Mouse (Mus musculus): ENCODE measurements around the gene B3gnt8. TPM values are rescaled to one million over a fixed set of nuclear protein-coding genes. Genes with fewer than 3 reads are reported as not detected.

The B3gnt8 gene
- total RNA-seq, 4 experiments from 2014 or later = 0.54 to 1.6 (median 0.89) TPM

DNA sequence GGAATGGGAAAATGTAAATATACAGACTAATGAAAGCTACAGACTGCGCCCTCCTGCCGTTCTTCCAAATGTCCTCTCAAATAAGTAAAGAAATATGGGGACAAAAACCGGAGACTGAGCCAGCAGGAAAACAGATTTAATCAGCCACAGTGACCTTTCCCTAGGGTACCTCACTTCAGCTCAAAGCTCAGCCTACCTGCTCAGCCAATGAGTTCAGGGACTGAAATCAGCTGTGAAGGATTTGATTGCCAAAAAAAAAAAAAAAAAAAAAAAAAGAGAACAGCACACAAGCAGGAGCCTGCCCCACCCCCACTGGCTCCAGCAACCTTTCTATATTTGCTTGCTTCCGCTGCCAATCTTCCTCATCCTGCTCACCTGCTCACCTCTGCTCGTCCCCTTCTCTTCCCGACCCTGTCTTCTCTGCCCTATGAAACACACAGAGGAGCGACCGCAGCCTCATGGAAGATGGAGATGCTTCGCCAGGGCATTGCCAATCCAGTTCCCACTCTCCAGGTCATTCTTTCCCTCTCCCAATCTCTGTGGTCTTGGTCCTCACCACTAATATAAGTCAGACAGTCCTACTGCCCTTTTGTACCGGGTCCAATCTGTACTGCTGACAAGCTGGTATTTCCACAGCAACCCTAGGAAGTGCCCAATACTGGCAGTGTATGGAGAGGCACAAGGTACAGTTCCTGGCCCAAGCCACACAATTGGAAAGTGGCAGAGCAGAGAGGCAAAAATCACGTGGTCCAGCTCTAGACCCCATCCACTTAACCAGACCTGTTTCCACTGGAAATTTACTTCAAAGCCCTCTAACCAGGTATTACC, 29.4 kb downstream of the B3gnt8 start:
- no peak for DNase-seq (ENCODE audit: low spot score in 2 of 2)

DNA sequence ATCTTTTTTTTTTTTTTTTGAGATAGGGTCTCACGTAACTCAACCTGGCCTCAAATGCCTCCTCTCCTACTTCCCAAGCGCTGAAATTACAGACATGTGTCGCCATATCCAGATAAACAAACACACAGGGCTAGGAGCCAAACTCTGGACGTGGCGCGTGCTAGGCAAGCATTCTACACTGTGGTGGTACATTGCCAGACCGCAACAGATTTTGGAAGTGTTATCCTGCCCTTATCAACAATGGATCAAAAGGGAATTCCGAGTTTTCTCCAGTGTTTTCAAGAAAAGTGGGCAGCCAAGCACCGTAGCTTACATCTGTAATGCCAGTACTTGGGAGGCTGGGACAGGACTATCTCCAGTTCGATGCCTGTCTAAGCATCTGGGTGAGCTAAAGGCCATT, 31.3 kb downstream of the B3gnt8 start:
- DNase-seq (ENCODE audit: low spot score in 2 of 2) = no peak

DNA sequence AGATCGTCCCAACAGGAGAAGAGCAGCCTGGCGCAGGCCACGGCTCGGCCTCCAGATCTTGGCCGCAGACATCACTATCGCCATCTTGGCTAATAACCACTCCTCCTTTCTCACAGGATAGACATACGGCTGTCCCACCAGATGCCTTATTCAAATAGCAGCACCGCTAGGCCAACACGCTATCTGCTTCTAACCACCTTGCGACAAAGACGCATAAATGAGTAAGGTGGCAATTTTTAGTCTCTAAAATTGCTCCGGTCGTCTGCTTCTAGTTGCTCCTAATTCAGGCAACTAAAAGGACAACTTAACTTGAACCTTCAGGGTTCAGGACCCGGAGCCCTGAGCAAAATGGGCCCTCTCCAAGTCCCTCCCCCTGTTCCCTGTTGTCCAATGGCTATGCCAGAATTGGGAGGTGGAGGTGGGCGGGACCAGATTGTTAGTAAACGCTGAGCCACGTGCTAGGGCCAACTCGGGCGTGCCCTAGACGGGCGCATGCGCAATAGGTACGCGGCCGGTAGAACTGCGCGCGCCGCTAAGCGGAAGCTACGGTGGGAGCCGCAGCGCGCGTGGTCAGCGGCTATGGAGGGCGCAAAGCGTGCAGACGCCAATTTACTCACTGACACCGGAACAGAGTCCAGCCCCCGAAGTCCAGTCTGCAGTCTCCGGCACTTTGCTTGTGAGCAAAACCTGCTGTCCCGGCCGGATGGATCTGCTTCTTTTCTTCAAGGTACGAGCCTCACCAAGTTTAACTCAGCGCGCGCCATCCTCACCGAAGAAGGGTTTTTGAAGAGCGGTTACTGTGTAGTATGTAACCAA, 32.4 kb downstream of the B3gnt8 start, which contains the start of the genes Bckdha and Exosc5:
TSS of gene Bckdha (minus strand) at position 325 of the 816 bp plus-strand sequence.
TSS of gene Exosc5 (plus strand) at position 508 of the 816 bp plus-strand sequence.
- DNase-seq (ENCODE audit: low spot score in 2 of 2) = peak; percentile 97 to 100

DNA sequence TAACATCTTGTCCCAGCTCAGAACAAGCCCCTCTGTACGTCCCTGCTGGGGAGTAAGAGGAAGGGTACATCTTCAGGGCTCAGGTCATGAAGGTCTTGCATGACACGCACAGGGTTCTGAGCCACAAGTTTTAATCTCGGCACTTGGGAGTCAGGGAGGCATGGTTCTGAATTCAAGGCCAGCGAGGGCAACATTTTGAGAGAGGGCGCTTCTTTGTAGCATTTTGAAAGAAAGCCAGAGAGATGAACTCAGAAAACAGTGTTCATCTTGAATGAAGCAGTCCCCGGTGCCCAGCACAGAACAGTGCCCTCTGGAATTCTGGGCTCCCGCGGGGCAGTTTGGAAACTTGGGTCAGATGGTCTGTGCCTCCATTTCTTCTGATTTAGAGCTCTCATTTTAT, 39.9 kb downstream of the B3gnt8 start:
- no peak for DNase-seq (ENCODE audit: low spot score in 2 of 2)

DNA sequence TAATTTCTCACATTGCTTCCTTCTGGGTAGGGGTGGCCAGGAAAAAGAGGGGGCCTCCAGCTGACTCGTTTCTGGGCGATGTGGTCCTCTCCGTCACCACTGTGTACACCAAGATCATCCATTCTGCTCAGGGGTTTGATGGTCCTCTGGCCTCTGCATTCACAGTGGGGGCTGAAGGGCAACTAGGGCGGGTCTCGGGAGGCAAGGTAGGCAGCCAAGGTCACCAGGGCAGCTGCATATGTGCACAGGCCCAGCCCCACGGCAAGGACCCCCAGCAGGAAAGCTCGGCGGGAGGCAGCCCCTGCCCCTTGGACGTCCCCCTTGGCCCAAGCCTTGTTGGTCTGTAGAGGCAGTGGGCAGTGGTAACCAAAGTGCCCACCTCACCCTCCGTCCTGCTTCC, 42.7 kb downstream of the B3gnt8 start:
- no peak for DNase-seq (ENCODE audit: low spot score in 2 of 2)

DNA sequence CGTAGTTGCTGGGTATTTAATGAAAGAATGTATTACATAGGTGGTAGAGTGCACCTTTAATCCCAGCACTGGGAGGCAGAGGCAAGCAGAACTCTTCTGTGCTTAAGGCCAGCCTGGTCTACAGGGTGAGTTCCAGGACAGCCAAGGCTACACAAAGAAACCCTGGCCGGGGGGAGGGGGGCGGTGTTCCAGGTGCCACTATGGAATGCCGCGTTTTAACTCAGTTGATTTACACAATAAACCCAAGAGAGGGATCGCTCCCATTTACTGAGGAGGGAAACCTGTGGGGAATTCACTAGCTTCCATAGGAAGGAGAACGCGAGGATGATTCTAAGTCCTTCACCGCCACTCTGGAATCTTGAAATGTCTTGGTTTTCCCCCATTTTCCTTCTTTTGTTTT, 43.2 kb downstream of the B3gnt8 start:
- no peak for DNase-seq (ENCODE audit: low spot score in 2 of 2)

DNA sequence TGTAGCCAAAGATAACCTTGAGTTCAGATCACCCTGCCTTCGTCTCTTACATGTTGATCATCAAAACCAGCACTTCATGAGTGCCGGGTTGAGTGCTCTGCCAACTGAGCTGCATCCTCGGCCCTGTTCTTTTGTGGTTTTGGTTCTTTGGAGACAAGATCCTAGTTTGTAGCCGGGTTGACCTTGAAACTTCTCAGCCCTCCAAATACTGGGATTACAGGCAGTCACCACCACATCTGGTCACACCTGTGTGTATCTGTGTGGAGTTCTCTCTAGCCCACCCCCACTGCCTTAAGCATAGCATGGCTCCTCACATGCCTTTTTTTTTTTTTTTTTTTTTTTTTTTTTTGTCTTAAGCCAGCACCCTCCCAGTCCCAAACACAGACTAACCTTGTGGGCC, 43.6 kb downstream of the B3gnt8 start:
- DNase-seq (ENCODE audit: low spot score in 2 of 2) = no peak

DNA sequence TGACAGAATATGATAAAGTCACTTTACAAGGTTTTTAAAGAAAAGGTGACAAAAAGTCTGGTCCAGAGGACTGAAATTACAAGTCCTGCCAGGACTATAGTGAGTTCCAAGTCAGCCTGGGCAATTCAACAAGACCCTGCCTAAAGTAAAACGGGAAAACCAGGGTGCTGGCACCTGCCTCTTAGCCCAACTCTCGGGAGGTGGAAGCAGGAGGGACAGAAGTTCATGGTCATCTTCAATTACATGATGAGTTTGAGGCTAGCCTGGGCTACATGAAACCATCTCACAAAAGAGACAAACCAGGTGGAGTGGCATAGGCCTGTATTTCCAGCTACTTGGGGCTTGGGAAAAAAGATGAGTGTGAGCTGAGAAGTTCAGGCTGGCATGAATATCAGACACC, 45.2 kb downstream of the B3gnt8 start:
- no peak for DNase-seq (ENCODE audit: low spot score in 2 of 2)

DNA sequence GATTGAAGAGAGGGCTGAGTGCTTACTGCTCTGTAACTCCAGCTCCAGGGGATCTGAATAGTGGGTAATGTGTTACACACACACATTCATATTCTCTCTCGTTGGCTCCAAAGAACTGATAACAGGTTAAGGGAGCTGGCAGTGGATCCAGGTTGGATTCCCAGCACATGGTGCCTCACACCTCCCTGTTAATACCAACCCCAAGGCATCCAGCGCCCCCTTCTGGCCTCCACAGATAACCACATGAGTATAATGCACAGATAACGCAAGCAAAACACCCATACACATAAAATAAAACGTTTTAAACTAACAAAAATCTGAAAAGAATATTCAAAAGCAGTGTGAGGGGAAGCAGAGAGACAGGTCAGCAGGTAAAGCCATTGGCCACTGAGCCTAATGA, 46.0 kb downstream of the B3gnt8 start:
- DNase-seq (ENCODE audit: low spot score in 2 of 2) = no peak

DNA sequence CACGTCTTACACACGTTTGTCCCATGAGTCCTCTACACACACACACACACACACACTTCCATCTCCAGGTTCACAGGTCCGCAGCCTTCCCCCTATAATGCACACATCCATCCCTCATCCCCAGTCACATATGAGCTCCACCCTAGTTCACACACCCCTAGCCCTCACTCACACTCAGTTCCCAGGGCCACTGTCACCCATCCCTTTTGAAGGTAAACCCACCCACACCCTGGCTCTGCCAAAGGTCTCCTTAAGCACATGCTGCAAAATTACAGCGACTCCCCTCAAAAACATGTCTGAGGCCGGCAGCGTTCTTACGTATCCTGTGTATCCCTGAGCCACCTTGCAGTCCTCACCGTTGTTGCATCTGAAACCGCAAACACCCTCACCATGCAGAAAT, 47.8 kb downstream of the B3gnt8 start:
- DNase-seq (ENCODE audit: low spot score in 2 of 2) = no peak

DNA sequence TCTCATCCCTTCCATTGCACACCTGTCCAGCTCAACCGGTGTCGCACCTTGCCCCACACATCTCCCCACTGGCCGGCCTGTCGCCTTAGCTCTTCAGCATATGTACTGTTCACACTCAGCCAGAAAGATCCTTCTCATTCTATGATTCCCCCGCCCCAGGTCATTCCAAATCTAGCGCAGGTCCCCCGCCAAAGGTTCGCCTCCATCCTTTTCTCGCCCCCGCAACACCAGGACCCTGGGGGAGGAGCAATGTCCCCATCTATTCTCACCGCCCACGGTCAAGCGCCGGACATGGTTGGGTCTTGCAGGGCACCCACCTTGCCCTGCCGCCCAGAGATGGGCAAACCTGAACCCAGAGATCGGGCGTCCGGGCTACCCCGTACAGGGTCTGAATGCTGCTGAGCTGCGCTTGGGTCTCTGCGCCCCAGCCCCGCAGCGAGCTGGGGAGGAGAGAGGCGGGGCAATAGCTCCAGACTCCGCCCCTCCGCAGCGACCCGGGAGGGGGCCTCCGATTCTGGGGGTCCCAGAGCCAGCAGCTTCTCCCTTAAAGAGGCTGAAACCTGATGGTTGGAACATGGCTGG, 48.4 kb downstream of the B3gnt8 start, which contains the start of gene Tmem91:
TSS of gene Tmem91 (minus strand) at position 448 of the 582 bp plus-strand sequence.
- DNase-seq (ENCODE audit: low spot score in 2 of 2) = no peak

DNA sequence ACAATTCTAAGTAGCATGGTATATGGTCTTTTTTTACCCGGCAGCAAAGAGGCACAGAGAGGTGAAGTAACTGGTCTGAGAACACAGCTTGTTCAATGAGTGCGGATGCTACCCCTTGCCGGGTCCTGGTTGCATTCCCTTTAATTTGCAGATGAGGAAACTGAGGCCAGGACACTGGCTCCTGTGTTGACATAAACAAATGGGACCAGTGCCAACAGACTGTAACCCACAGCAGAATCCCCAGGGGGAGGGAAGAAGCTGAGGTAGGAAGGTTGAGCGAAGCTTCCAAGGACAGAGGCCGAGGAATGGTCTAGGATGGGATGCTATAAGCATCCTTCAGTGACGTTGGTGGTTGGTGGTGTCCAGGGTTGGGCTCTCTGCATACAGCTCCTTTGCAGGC, 49.0 kb downstream of the B3gnt8 start:
- DNase-seq (ENCODE audit: low spot score in 2 of 2) = no peak

DNA sequence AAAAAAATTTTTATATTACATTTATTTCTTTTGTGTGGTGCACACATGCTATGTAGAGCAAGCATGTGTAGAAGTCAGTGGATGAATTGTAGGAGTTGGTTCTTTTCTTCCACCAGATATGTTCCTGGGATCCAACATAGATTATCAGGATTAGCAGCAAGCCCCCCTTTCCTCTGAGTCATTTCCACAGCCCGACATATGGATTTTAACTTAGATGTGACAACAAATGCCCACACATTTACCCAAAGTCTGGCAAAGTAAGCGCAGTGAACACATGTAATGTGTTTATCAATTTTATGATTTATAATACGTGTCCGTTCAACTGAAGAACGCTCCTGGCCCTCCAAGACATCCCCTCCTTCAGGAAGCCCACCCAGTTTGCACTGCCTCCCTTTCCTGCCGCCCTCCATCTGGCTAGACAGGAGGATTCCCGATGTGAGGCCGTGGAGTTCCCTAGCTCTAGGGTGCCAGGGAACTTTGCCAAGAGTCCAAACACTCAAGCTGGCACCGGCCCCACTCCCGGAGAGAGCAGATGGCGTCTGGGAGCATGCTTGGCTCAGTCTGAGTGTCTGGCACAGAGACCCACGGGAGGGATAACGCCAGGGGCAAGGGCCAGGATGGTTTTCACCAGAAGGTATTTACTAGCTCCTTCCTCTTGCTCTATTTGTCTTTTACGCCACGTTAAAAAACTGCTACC, 49.8 kb downstream of the B3gnt8 start:
- DNase-seq (ENCODE audit: low spot score in 2 of 2) = peak; percentile 83 to 89

DNA sequence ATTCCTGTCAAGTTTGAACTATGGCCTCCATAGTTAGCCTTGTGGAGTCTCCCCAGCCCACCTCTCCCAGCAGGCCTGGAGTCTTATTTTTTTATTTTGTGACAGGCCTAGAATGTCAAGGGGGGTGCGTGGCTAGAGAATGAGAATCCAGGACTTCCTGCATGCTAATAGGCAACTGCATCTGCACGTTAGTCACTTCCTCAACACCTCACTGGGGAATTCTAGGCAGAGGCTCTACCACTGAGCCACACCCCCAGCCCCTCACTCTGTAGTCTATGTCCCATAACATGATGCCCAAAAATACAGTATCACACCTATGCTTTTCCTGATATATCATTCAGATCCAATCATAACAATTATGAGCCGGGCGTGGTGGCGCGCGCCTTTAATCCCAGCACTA, 50.6 kb downstream of the B3gnt8 start:
- no peak for DNase-seq (ENCODE audit: low spot score in 2 of 2)

DNA sequence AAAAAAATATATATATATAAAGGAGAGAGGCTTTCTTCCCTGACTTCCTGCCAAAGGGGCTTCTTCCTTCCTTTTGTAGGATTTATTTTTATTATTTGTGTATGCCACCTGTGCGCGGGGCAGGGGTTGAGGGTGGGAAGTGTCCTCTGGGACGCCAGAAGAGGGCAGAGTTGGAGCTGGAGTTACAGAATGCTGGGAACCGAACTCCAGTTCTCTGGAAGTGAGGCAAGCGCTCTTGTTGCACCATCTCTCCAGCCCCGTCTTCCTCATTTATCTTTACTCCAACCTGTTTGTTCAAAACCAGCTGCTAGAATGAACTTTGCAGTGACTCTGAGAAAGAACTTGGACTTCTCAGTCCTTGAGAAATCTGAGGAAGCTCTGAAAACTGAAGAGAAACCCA, 53.5 kb downstream of the B3gnt8 start:
- DNase-seq (ENCODE audit: low spot score in 2 of 2) = no peak

DNA sequence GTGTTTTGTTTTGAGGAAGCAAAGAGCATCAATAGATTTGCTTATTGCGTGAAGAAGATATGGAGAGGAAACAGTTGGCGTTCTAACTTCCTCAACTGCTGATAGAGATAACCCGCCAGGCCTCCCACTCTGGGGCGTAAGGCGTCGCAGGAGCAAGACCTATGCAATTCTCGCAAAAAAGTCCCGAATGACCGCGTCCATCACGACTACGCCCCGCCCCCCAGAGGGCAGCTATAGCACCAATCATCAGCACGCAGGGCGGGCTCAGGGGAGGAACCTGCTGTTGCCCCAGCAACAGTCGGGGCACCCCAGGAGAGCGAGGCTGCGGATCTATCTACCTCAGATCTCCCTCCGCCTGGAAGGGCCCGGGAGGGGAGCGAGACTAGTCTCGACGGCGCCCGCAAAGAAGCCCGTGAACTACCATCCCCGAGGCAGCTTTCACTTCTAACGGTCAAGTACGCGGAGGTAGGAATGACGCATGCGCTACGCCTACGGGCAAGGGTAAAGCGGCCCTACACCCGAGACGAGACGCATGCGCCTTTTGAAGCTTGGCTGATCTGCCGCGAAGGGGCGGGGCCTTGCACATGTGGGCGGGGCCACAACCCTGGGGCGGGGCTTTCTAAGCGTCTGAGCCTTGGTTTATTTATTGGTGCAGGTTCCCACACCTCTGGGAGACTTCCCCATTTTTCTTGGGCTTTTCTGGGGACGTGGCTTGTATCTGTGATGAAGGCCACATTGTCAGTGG, 54.2 kb downstream of the B3gnt8 start, which contains the start of gene B9d2:
TSS of gene B9d2 (plus strand) at position 267 of the 745 bp plus-strand sequence.
- DNase-seq (ENCODE audit: low spot score in 2 of 2) = peak; percentile 93 to 95

DNA sequence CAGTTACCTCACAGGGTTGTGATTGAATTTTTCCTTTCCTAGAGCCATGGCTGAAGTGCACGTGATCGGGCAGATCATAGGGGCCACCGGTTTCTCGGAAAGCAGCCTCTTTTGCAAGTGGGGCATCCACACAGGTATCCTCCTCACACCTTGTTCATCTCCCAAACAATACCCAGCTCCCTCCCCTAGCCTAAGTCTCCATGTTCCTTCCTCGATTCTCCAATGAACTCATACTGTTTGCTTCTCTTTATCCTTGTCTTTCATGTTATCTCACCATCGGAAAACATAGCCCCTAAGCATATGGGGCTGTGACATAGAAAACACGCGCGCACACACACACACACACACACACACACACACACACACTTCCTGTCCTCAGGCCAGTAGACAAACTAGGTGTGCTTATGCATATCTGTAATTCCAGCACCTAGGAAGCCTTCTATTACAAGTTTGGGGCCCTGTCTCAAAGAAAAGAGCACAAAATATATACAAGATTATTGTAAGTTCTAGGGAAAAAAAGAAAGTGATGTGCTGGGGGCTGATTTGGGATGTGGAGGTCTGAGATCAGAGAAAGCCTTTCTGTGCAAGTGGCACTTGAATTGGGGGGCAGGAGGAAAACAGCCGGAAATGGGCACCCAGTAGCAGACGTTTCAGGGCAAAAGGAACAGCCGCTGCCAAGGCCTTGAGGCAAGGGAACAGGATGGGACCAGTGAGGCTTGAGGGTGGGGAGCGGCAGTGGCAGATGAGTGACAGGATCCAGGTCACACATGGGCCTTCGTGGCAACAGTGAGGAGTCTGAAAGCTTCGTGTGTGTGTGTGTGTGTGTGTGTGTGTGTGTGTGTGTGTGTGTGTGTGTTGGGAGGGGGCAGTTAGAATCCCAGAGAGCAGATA, 55.1 kb downstream of the B3gnt8 start:
- DNase-seq (ENCODE audit: low spot score in 2 of 2) = no peak

DNA sequence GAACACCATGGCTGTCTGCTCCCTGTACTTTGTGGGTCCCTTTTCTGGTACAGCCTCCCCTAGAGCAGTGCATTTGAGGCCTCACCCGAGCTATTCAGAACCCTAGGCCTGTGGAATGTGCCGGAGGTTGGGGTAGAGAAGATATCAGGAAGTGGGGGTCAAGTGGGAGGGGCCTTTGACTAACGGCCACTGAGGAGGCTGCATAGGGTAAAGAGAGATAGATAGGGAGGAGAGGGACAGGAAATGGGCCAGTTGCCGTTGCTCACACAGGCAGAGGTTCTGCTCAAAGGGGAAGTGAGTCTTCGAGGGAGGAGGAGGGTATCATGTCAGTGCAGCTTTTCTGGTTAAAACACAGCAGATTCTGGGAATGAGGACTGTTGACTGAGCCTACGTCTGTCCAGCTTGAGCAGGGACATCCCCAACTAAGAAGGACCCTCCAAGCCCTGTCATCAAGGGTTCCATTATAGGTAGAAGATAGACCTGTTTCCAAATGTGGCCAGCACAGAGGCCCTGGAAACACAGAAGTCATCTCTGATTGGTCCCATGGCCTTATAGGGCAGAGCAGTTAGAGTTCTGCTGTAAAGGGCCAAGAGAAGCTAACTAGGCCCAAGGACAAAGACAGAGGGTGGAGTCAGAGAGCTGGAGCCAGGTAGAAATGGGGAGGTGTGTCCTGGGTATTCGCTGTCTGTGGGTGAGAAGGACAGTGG, 57.2 kb downstream of the B3gnt8 start:
- DNase-seq (ENCODE audit: low spot score in 2 of 2) = no peak

DNA sequence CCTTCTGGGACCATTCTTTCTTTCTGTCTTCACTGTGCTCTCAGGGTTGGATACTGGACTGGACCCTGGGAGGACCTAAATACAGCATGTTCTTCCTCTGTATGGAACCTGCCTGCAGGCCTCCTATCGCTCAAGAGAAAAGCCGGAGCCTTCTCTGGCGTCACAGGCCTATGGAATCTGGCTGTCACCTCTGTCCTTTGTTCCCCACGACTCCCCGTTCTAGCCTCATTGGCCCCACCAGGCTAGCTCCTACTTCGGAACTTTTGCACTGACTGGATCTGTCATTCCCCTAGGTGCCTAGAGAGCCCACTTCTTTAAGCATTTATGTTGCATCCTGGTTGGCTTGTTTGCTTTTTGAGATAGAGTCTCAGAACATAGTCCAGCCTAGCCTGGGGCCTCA, 58.2 kb downstream of the B3gnt8 start:
- no peak for DNase-seq (ENCODE audit: low spot score in 2 of 2)

All from left cerebral cortex, adult 8-10 months (tissue).